Mouse (Mus musculus) cerebellum, adult 2 months (tissue): Measurements from ENCODE around the gene Kat2b. TPM values are rescaled to one million over a fixed set of nuclear protein-coding genes. Genes with fewer than 3 reads are reported as not detected.

Experiments used
- DNase-seq, 2 experiments: peaks; one replicate each; pipeline ENCODE4 v3.0.0; 2021
- H3K27ac ChIP-seq: fragments of 200-500 bp; 2 replicates; pipeline ENCODE4 v1.5.1; 2012; ENCODE audit warnings: low read length, control low read depth, inconsistent platforms; ENCODE audit not compliant: insufficient read depth
- H3K27me3 ChIP-seq: fragments of 200-500 bp; 2 replicates; pipeline ENCODE4 v1.6.1; 2012; ENCODE audit warnings: inconsistent platforms, mild to moderate bottlenecking, low read length, moderate library complexity; ENCODE audit not compliant: control insufficient read depth, insufficient read depth
- H3K4me1 ChIP-seq: fragments of 200-500 bp; 2 replicates; pipeline ENCODE4 v1.6.1; 2011; ENCODE audit warnings: low read length; ENCODE audit not compliant: control insufficient read depth, insufficient read depth
- H3K4me3 ChIP-seq: fragments of 200-500 bp; replicated peaks from 2 replicates; pipeline ENCODE3; 2011; ENCODE audit warnings: mild to moderate bottlenecking, low read depth, low read length, control low read depth; ENCODE audit not compliant: insufficient read depth
- CTCF ChIP-seq: fragments of 200-500 bp; IDR thresholded peaks from 2 replicates; pipeline ENCODE4 v1.5.1; 2011; ENCODE audit warnings: low read depth, mild to moderate bottlenecking, control low read depth, low read length, moderate library complexity, borderline replicate concordance; ENCODE audit not compliant: insufficient read depth
- POLR2A ChIP-seq: fragments of 200-500 bp; IDR thresholded peaks from 2 replicates; pipeline ENCODE4 v1.6.1; 2011; ENCODE audit warnings: low read length, control low read depth, borderline replicate concordance; ENCODE audit not compliant: insufficient read depth
- WGBS: fragments of 180-500 bp; shearing (Covaris S2); methylation state at CpG from one replicate; pipeline ENCODE4 v1.1.7; 2018; 5-methylcytosine and 5-hydroxymethylcytosine counted together
- polyA plus RNA-seq: library from polyadenylated mRNA; depleted of rRNA; stranded (reverse); fragments of >200 nt; gene quantifications from 2 replicates; pipeline ENCODE4 v1.2.3, GENCODE M21; 2012

Kat2b gene
- polyA plus RNA-seq, 1 experiment, result 40.5 TPM

GRCm38 (mm10) chr17:53573019-53573556 lies 6.4 kb downstream of the Kat2b start:
- 52% methylated on average over 4 of the region's 4 CpGs for WGBS
- peak overlapping the region; percentile 28; the same call in 1 of the 2 replicates for H3K27ac ChIP-seq
- H3K27me3 ChIP-seq, result no peaks in the 10 kb centered on the region
- H3K4me3 ChIP-seq, result no peak overlapping the region
- peaks cover 21% of the 10 kb centered on the region for H3K4me1 ChIP-seq
- DNase-seq, result peak in 1 of 2 experiments; percentile 19
- TF ChIP-seq CTCF (no peak), POLR2A (no peak)

GRCm38 (mm10) chr17:53577151-53577550 lies 10.5 kb downstream of the Kat2b start:
- Histone ChIP-seq H3K27me3 (no peaks in the 10 kb centered on the region), H3K4me3 (no peak overlapping the region), H3K4me1 (peaks cover 28% of the 10 kb centered on the region), H3K27ac (peak overlapping the region; percentile 80)
- TF ChIP-seq POLR2A (no peak), CTCF (no peak)
- 15% methylated on average over 2 of the region's 2 CpGs for WGBS
- DNase-seq, result peak in 1 of 2 experiments; percentile 46

- Histone ChIP-seq H3K4me3 (no peak overlapping the region), H3K27ac (peak overlapping the region; percentile 99), H3K27me3 (no peaks in the 10 kb centered on the region), H3K4me1 (peaks cover 31% of the 10 kb centered on the region)
- DNase-seq, result peak in 1 of 2 experiments; percentile 77
- 26% methylated on average over 5 of the region's 5 CpGs for WGBS
- no peak for TF ChIP-seq POLR2A
- no peak for TF ChIP-seq CTCF
Measured at GRCm38 (mm10) chr17:53577754-53578153, 11.1 kb downstream of the Kat2b start.

GRCm38 (mm10) chr17:53578249-53578648 lies 11.6 kb downstream of the Kat2b start:
- WGBS, result 74% methylated on average over 6 of the region's 6 CpGs
- peaks cover 30% of the 10 kb centered on the region for H3K4me1 ChIP-seq
- no peak overlapping the region for H3K4me3 ChIP-seq
- TF ChIP-seq POLR2A (no peak), CTCF (no peak)
- no peaks in the 10 kb centered on the region for H3K27me3 ChIP-seq
- DNase-seq, result no peak
- peak overlapping the region; percentile 99 for H3K27ac ChIP-seq

GRCm38 (mm10) chr17:53578776-53579175 lies 12.1 kb downstream of the Kat2b start:
- Histone ChIP-seq H3K27ac (peak overlapping the region; percentile 99), H3K4me1 (peaks cover 31% of the 10 kb centered on the region), H3K4me3 (peak overlapping the region; percentile 27), H3K27me3 (no peaks in the 10 kb centered on the region)
- WGBS, result 10% methylated on average over 9 of the region's 9 CpGs
- peak; percentile 20; the same call in 1 of the 2 replicates for TF ChIP-seq POLR2A
- TF ChIP-seq CTCF, result no peak
- DNase-seq, result peak; percentile 87 to 94

- no peak for TF ChIP-seq POLR2A
- TF ChIP-seq CTCF, result no peak
- Histone ChIP-seq H3K4me1 (peaks cover 32% of the 10 kb centered on the region), H3K27ac (peak overlapping the region; percentile 99), H3K4me3 (peak overlapping the region; percentile 7), H3K27me3 (no peaks in the 10 kb centered on the region)
- 30% methylated on average over 4 of the region's 4 CpGs for whole genome bisulfite sequencing
- DNase-seq, result peak; percentile 42 to 53
Measured at GRCm38 (mm10) chr17:53579612-53580011, 13.0 kb downstream of the Kat2b start.

- H3K4me3 ChIP-seq, result no peak overlapping the region
- TF ChIP-seq CTCF (no peak), POLR2A (no peak)
- peak; percentile 59 to 79 for DNase-seq
- peaks cover 32% of the 10 kb centered on the region for H3K4me1 ChIP-seq
- peak overlapping the region; percentile 99 for H3K27ac ChIP-seq
- no peaks in the 10 kb centered on the region for H3K27me3 ChIP-seq
- 8% methylated on average over 3 of the region's 3 CpGs for WGBS
Measured at GRCm38 (mm10) chr17:53580237-53580636, 13.6 kb downstream of the Kat2b start.

- 64% methylated on average over 4 of the region's 4 CpGs for WGBS
- Histone ChIP-seq H3K27me3 (no peaks in the 10 kb centered on the region), H3K4me1 (peaks cover 33% of the 10 kb centered on the region), H3K4me3 (no peak overlapping the region), H3K27ac (no peak overlapping the region)
- DNase-seq, result no peak
- TF ChIP-seq CTCF (no peak), POLR2A (no peak)
Measured at GRCm38 (mm10) chr17:53582026-53582585, 15.4 kb downstream of the Kat2b start.
